Mouse (Mus musculus) brain, adult 2 months (tissue): ENCODE data around the gene Magea2.
A peak's percentile ranks its signal among the peaks of the same experiment; 100 is the strongest.
"Not testable (repeated sequence)": the region's sequence is repeated elsewhere in the genome, so short reads cannot be mapped to it uniquely, and the experiment has no call there.

Experiments
- DNase-seq: peaks from one replicate; pipeline ENCODE4 v3.0.0; 2011; ENCODE audit warnings: low read depth, low spot score

Magea2 gene

GRCm38 (mm10) chrX:155093566-155093965, at the start of gene Magea2:
TSS of gene Magea2 (minus strand) at chrX:155093666.
- DNase-seq, result not testable (repeated sequence)

- DNase-seq, result not testable (repeated sequence)
Observed at GRCm38 (mm10) chrX:155128312-155128711, 34.8 kb upstream of the Magea2 start, which contains the start of gene Cldn34b2. TSS of gene Cldn34b2 (minus strand) at chrX:155128412.

- DNase-seq, result peak; percentile 26
Observed at GRCm38 (mm10) chrX:155098024-155098423, 4.6 kb upstream of the Magea2 start.

- not testable (repeated sequence) for DNase-seq
Observed at GRCm38 (mm10) chrX:155089693-155090092, 3.8 kb downstream of the Magea2 start, which contains the start of gene Magea1. TSS of gene Magea1 (minus strand) at chrX:155089793.

GRCm38 (mm10) chrX:155063045-155063444, 30.4 kb downstream of the Magea2 start, which contains the start of gene Magea5:
TSS of gene Magea5 (minus strand) at chrX:155063145.
- not testable (repeated sequence) for DNase-seq

- not testable (repeated sequence) for DNase-seq
Observed at GRCm38 (mm10) chrX:154995750-154996149, 97.7 kb downstream of the Magea2 start, which contains the start of gene Magea8. TSS of gene Magea8 (minus strand) at chrX:154995850.
